Mouse (Mus musculus): ENCODE measurements at regions not wholly inside any gene's neighbourhood (a gene's known extent, or its start where the extent isn't known, plus 50 kb on each side); places are given as distances from the start of the nearest gene placed in this dataset.
A peak's percentile ranks its signal among the peaks of the same experiment; 100 is the strongest.

DNA sequence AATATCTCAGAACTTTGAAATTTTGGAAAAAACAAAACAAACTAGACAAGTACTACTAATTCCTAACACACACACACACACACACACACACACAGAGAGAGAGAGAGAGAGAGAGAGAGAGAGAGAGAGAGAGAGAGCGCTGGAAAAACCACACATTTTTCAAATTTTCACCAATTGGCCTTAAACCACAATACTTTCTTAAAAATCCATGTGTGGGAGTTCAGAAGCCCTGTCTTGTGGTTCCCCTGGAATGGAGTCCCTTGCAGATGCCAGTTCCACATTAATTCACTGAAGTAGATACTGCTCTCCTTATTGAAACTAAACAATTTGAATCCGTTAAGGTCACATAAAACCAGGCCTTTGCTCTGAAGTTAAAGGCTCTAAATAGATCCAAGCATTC, 146.0 kb upstream of the Satb1 start:
- no peak for DNase-seq (ENCODE audit: low spot score)
- Histone ChIP-seq H3K36me3 (ENCODE audit: insufficient read depth, low read length) (no peaks in the 10 kb centered on the region), H3K9ac (replicated peaks; ENCODE audit: low read length, poor library complexity, severe bottlenecking) (no peak overlapping the region), H3K9me3 (ENCODE audit: low read length) (no peaks in the 10 kb centered on the region), H3K4me1 (ENCODE audit: insufficient read depth, low read length) (no peaks in the 10 kb centered on the region), H3K4me2 (ENCODE audit: low read depth, low read length, poor library complexity, severe bottlenecking) (no peak overlapping the region), H3K4me3 (ENCODE audit: low read depth, low read length) (no peak overlapping the region), H3K27ac (ENCODE audit: low read depth, low read length) (no peak overlapping the region), H3K27me3 (ENCODE audit: insufficient read depth, low read length) (no peaks in the 10 kb centered on the region)
- TF ChIP-seq CTCF (IDR thresholded peaks at IDR 0.05), result no peak
- ATAC-seq (ENCODE audit: low FRiP score), result no peak
- 79% methylated on average over 2 of the region's 2 CpGs for WGBS

DNA sequence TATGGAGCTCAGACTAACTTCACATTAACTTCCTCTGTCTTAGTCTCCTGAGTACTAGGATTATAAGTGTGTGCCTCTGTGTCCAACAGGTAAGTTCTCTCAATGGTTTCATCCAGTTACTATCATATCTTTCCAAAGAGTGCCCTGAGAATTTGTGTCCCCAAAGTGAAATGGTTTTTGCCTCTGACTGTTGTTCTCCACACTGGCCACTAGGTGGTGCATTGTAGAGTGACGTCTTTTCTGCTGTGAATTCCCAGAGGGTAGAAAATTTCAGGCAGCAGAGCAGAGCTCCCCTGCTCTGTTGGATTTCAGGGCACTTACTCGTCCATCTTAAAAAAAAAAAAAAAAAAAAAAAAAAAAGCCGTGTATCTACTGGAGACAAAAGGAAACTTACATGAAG, 138.4 kb upstream of the Satb1 start:
- H3K9ac ChIP-seq (replicated peaks; ENCODE audit: low read length, poor library complexity, severe bottlenecking), result no peak overlapping the region
- no peaks in the 10 kb centered on the region for H3K9me3 ChIP-seq (ENCODE audit: low read length)
- H3K4me1 ChIP-seq (ENCODE audit: insufficient read depth, low read length), result no peaks in the 10 kb centered on the region
- no peaks in the 10 kb centered on the region for H3K27me3 ChIP-seq (ENCODE audit: insufficient read depth, low read length)
- DNase-seq (ENCODE audit: low spot score) (no peak), ATAC-seq (ENCODE audit: low FRiP score) (no peak)
- no peak overlapping the region for H3K4me2 ChIP-seq (ENCODE audit: low read depth, low read length, poor library complexity, severe bottlenecking)
- H3K4me3 ChIP-seq (ENCODE audit: low read depth, low read length), result no peak overlapping the region
- TF ChIP-seq CTCF (IDR thresholded peaks at IDR 0.05), result peak; percentile 45
- no peaks in the 10 kb centered on the region for H3K36me3 ChIP-seq (ENCODE audit: insufficient read depth, low read length)
- 42% methylated on average over 3 of the region's 3 CpGs for WGBS
- no peak overlapping the region for H3K27ac ChIP-seq (ENCODE audit: low read depth, low read length)

- no peak for ATAC-seq (ENCODE audit: low FRiP score)
- H3K36me3 ChIP-seq (ENCODE audit: insufficient read depth, low read length), result no peaks in the 10 kb centered on the region
These were observed 133.6 kb upstream of the Satb1 start for GRCm38 (mm10) chr17:51966573-51967284.

GRCm38 (mm10) chr17:51962529-51963110, 129.5 kb upstream of the Satb1 start:
- no peak for TF ChIP-seq CTCF (IDR thresholded peaks at IDR 0.05)
- 75% methylated on average over 12 of the region's 12 CpGs for WGBS
- no peaks in the 10 kb centered on the region for H3K27me3 ChIP-seq (ENCODE audit: insufficient read depth, low read length)

More at GRCm38 (mm10) chr17:51966573-51967284, 133.6 kb upstream of the Satb1 start:
- 94% methylated on average over 11 of the region's 11 CpGs for WGBS
- H3K4me2 ChIP-seq (ENCODE audit: low read depth, low read length, poor library complexity, severe bottlenecking), result no peak overlapping the region
- TF ChIP-seq CTCF (IDR thresholded peaks at IDR 0.05), result no peak
- DNase-seq (ENCODE audit: low spot score), result peak; percentile 3
- no peaks in the 10 kb centered on the region for H3K4me1 ChIP-seq (ENCODE audit: insufficient read depth, low read length)
- H3K4me3 ChIP-seq (ENCODE audit: low read depth, low read length), result no peak overlapping the region
- no peak overlapping the region for H3K9ac ChIP-seq (replicated peaks; ENCODE audit: low read length, poor library complexity, severe bottlenecking)
- H3K9me3 ChIP-seq (ENCODE audit: low read length), result no peaks in the 10 kb centered on the region
- H3K27me3 ChIP-seq (ENCODE audit: insufficient read depth, low read length), result no peaks in the 10 kb centered on the region
- H3K27ac ChIP-seq (ENCODE audit: low read depth, low read length), result no peak overlapping the region

GRCm38 (mm10) chr17:51961337-51961736, 128.2 kb upstream of the Satb1 start:
- Histone ChIP-seq H3K9me3 (ENCODE audit: low read length) (no peaks in the 10 kb centered on the region), H3K4me2 (ENCODE audit: low read depth, low read length, poor library complexity, severe bottlenecking) (no peak overlapping the region), H3K9ac (replicated peaks; ENCODE audit: low read length, poor library complexity, severe bottlenecking) (no peak overlapping the region), H3K27me3 (ENCODE audit: insufficient read depth, low read length) (no peaks in the 10 kb centered on the region), H3K4me3 (ENCODE audit: low read depth, low read length) (no peak overlapping the region), H3K36me3 (ENCODE audit: insufficient read depth, low read length) (no peaks in the 10 kb centered on the region), H3K27ac (ENCODE audit: low read depth, low read length) (no peak overlapping the region), H3K4me1 (ENCODE audit: insufficient read depth, low read length) (no peaks in the 10 kb centered on the region)
- TF ChIP-seq CTCF (IDR thresholded peaks at IDR 0.05), result no peak
- ATAC-seq (ENCODE audit: low FRiP score), result no peak
- WGBS, result 71% methylated on average over 4 of the region's 4 CpGs
- no peak for DNase-seq (ENCODE audit: low spot score)

More at GRCm38 (mm10) chr17:51962529-51963110, 129.5 kb upstream of the Satb1 start:
- Histone ChIP-seq H3K9ac (replicated peaks; ENCODE audit: low read length, poor library complexity, severe bottlenecking) (no peak overlapping the region), H3K36me3 (ENCODE audit: insufficient read depth, low read length) (no peaks in the 10 kb centered on the region), H3K4me3 (ENCODE audit: low read depth, low read length) (no peak overlapping the region), H3K4me2 (ENCODE audit: low read depth, low read length, poor library complexity, severe bottlenecking) (no peak overlapping the region), H3K4me1 (ENCODE audit: insufficient read depth, low read length) (no peaks in the 10 kb centered on the region), H3K27ac (ENCODE audit: low read depth, low read length) (no peak overlapping the region), H3K9me3 (ENCODE audit: low read length) (no peaks in the 10 kb centered on the region)
- ATAC-seq (ENCODE audit: low FRiP score), result no peak
- no peak for DNase-seq (ENCODE audit: low spot score)

- ATAC-seq (ENCODE audit: low FRiP score), result no peak
- 92% methylated on average over 13 of the region's 13 CpGs for WGBS
- Histone ChIP-seq H3K4me1 (ENCODE audit: insufficient read depth, low read length) (no peaks in the 10 kb centered on the region), H3K27me3 (ENCODE audit: insufficient read depth, low read length) (no peaks in the 10 kb centered on the region), H3K9ac (replicated peaks; ENCODE audit: low read length, poor library complexity, severe bottlenecking) (no peak overlapping the region), H3K9me3 (ENCODE audit: low read length) (no peaks in the 10 kb centered on the region), H3K27ac (ENCODE audit: low read depth, low read length) (no peak overlapping the region), H3K4me3 (ENCODE audit: low read depth, low read length) (no peak overlapping the region), H3K4me2 (ENCODE audit: low read depth, low read length, poor library complexity, severe bottlenecking) (no peak overlapping the region), H3K36me3 (ENCODE audit: insufficient read depth, low read length) (no peaks in the 10 kb centered on the region)
- TF ChIP-seq CTCF (IDR thresholded peaks at IDR 0.05), result no peak
- DNase-seq (ENCODE audit: low spot score), result no peak
These were observed 123.2 kb upstream of the Satb1 start for GRCm38 (mm10) chr17:51956275-51956674.

Data from midbrain, postnatal 0 days (tissue).